Mouse (Mus musculus): ENCODE data around the gene Nemf. TPM values are rescaled to one million over a fixed set of nuclear protein-coding genes. Genes with fewer than 3 reads are reported as not detected.

The Nemf gene
- polyA plus RNA-seq, 1 experiment from 2014 or later = 84.2 TPM

DNA sequence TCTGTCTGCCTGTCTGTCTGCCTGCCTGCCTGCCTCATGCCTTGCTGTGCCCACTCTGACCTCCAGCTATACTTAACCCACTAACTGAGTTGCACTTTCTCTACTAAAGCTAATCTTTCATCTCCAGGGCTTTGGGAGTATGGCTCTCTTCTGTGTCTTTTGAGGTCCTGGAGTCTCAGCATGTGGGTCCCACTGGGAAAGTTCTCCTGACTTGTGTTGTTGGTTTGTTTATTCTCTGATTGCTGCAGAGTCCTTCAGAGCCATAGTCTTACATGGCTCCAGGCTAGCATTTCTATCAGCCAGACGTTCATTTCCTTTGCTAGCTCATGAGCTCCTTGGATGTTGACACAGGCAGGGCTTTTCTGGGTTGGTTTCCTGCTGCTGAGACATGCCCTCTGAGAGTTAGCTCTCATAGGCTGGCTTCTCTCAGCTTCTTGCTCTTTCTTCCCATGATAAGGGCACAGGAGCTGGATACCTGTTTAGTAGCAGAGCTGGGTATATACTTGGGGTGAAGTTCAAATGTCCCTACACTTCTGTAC, 77.0 kb downstream of the Nemf start:
- 12% methylated on average over 1 of the region's 1 CpGs for WGBS
- H3K4me1 ChIP-seq = no peaks in the 10 kb centered on the region
- no peaks in the 10 kb centered on the region for H3K27me3 ChIP-seq
- no peak overlapping the region for H3K4me3 ChIP-seq
- no peak overlapping the region for H3K4me2 ChIP-seq
- H3K9ac ChIP-seq = no peak overlapping the region
- H3K9me3 ChIP-seq = no peaks in the 10 kb centered on the region
- no peaks in the 10 kb centered on the region for H3K36me3 ChIP-seq
- H3K27ac ChIP-seq = no peak overlapping the region
- ATAC-seq (ENCODE audit: borderline replicate concordance, extremely low read depth, low FRiP score, low TSS enrichment) = no peak

DNA sequence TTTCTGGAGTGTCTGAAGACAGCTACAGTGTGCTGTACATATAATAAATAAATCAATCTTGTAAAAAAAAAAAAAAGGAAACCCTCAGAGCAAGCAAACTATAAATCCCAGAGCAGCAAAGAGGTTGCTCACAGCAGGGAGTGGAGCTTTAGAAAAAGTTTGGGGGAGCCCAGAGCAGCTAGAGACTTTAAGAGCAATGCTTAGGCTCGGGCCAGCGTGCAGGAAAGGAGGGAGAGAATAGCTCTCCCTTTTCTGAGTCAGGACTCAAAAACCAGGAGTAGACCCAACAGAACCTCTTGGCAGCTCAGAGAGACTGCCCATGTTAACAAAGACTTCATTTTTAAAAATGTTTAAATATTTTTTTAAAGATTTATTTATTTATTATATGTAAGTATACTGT, 88.0 kb downstream of the Nemf start:
- 79% methylated on average over 2 of the region's 2 CpGs for WGBS
- H3K9ac ChIP-seq = no peak overlapping the region
- ATAC-seq (ENCODE audit: borderline replicate concordance, extremely low read depth, low FRiP score, low TSS enrichment) = no peak

DNA sequence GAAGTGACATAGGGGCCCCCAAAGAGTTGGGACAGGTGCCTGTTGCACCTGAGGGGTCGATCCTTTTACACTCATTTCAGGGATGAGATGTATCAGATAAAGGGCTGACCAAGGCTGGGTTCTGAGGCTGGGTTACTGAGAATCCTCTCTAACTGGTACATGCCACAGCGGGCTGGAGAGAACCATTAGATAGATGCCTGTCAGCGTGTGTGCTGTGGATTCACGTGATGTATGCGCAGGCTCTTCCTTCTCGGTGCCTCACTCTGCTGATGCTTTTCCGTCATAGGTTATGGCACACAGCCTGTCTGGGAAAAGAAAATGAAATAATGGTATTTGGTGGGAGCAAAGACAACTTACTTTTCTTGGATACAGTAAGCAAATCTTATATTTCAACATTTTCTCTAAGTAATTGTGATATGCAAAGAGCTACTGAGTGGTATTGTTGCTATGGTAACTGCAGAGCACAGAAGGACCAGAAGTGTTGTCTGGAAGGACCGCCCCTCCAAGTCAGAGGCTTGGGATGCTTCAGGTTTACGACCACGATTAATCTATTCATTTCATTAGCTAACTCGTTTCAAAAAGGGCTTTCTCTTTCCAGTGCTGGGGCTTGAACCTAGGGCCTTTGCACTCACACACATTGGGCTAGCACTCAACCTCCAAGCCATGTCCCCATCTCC, 88.9 kb downstream of the Nemf start:
- Histone ChIP-seq H3K4me1 (no peaks in the 10 kb centered on the region), H3K9me3 (no peaks in the 10 kb centered on the region), H3K27me3 (no peaks in the 10 kb centered on the region), H3K27ac (no peak overlapping the region), H3K9ac (no peak overlapping the region), H3K36me3 (no peaks in the 10 kb centered on the region), H3K4me2 (no peak overlapping the region), H3K4me3 (no peak overlapping the region)
- 71% methylated on average over 11 of the region's 11 CpGs for WGBS
- ATAC-seq (ENCODE audit: borderline replicate concordance, extremely low read depth, low FRiP score, low TSS enrichment) = no peak

More for the DNA sequence above, 88.0 kb downstream of the Nemf start:
- Histone ChIP-seq H3K4me3 (no peak overlapping the region), H3K9me3 (no peaks in the 10 kb centered on the region), H3K4me2 (no peak overlapping the region), H3K36me3 (no peaks in the 10 kb centered on the region), H3K27ac (no peak overlapping the region), H3K4me1 (no peaks in the 10 kb centered on the region), H3K27me3 (no peaks in the 10 kb centered on the region)

GRCm38 (mm10) chr12:69265031-69265430, 91.9 kb downstream of the Nemf start:
- Histone ChIP-seq H3K9ac (no peak overlapping the region), H3K4me3 (no peak overlapping the region), H3K9me3 (no peaks in the 10 kb centered on the region), H3K36me3 (no peaks in the 10 kb centered on the region), H3K4me2 (no peak overlapping the region), H3K27ac (no peak overlapping the region), H3K4me1 (no peaks in the 10 kb centered on the region), H3K27me3 (no peaks in the 10 kb centered on the region)
- 85% methylated on average over 3 of the region's 3 CpGs for WGBS
- no peak for ATAC-seq (ENCODE audit: borderline replicate concordance, extremely low read depth, low FRiP score, low TSS enrichment)

- ATAC-seq (ENCODE audit: borderline replicate concordance, extremely low read depth, low FRiP score, low TSS enrichment) = no peak
- Histone ChIP-seq H3K9ac (no peak overlapping the region), H3K9me3 (no peaks in the 10 kb centered on the region), H3K4me2 (no peak overlapping the region), H3K27ac (no peak overlapping the region), H3K27me3 (no peaks in the 10 kb centered on the region), H3K36me3 (no peaks in the 10 kb centered on the region), H3K4me3 (no peak overlapping the region), H3K4me1 (no peaks in the 10 kb centered on the region)
- WGBS = 90% methylated on average over 5 of the region's 5 CpGs
Measured at GRCm38 (mm10) chr12:69262251-69262650, 94.7 kb downstream of the Nemf start.

Small RNA genes within 50 kb of the gene (microRNA-seq; reads per million reads assigned to microRNA genes)
- gene Gm47299 (not detected), gene Gm47305 (not detected)

Other genes starting within 250 kb of the Nemf start
- gene Rps29, start 198.0 kb downstream of the Nemf start, polyA plus RNA-seq (2015; fragmentation: Nextera tagmentation; extraction: Ambion mirVana) = 1,555 and 1,613 TPM in 2 replicates
- gene Lrr1, start 188.4 kb downstream of the Nemf start, polyA plus RNA-seq (2015; fragmentation: Nextera tagmentation; extraction: Ambion mirVana) = 27.9 and 29.1 TPM in 2 replicates
- 509 and 512 TPM in 2 replicates for gene Rpl36al, start 173.1 kb downstream of the Nemf start, polyA plus RNA-seq (2015; fragmentation: Nextera tagmentation; extraction: Ambion mirVana)
- 56.7 and 58.2 TPM in 2 replicates for gene Mgat2, start 173.0 kb downstream of the Nemf start, polyA plus RNA-seq (2015; fragmentation: Nextera tagmentation; extraction: Ambion mirVana)
- gene Gm49383, start 160.1 kb downstream of the Nemf start, polyA plus RNA-seq (2015; fragmentation: Nextera tagmentation; extraction: Ambion mirVana) = 35.0 and 35.5 TPM in 2 replicates
- 10.3 and 10.5 TPM in 2 replicates for gene Dnaaf2, start 158.7 kb downstream of the Nemf start, polyA plus RNA-seq (2015; fragmentation: Nextera tagmentation; extraction: Ambion mirVana)
- 30.5 and 34.4 TPM in 2 replicates for gene Gm49384, start 152.9 kb downstream of the Nemf start, polyA plus RNA-seq (2015; fragmentation: Nextera tagmentation; extraction: Ambion mirVana)
- gene Pole2, start 129.0 kb downstream of the Nemf start, polyA plus RNA-seq (2015; fragmentation: Nextera tagmentation; extraction: Ambion mirVana) = 33.5 and 36.3 TPM in 2 replicates
- 5.9 and 6.8 TPM in 2 replicates for gene Klhdc1, start 116.0 kb downstream of the Nemf start, polyA plus RNA-seq (2015; fragmentation: Nextera tagmentation; extraction: Ambion mirVana)
- gene Klhdc2, start 60.5 kb downstream of the Nemf start, polyA plus RNA-seq (2015; fragmentation: Nextera tagmentation; extraction: Ambion mirVana) = 124 and 131 TPM in 2 replicates
- gene Arf6, start 15.0 kb upstream of the Nemf start, polyA plus RNA-seq (2015; fragmentation: Nextera tagmentation; extraction: Ambion mirVana) = 50.6 and 54.5 TPM in 2 replicates
- gene Gm9887, start 15.3 kb upstream of the Nemf start, polyA plus RNA-seq (2015; fragmentation: Nextera tagmentation; extraction: Ambion mirVana) = 1.8 and 1.9 TPM in 2 replicates
- 23.4 and 24.3 TPM in 2 replicates for gene Vcpkmt, start 225.9 kb upstream of the Nemf start, polyA plus RNA-seq (2015; fragmentation: Nextera tagmentation; extraction: Ambion mirVana)